Mouse (Mus musculus): ENCODE results near the gene Ggta1. TPM values are rescaled to one million over a fixed set of nuclear protein-coding genes. Genes with fewer than 3 reads are reported as not detected.
A peak's percentile ranks its signal among the peaks of the same experiment; 100 is the strongest.

Gene Ggta1
- polyA plus RNA-seq, 1 experiment from 2014 or later: 39.4 TPM

- H3K27ac ChIP-seq (replicated peaks in 1 of 2; ENCODE audit: control insufficient read depth in 1 of 2, insufficient read depth in 1 of 2, low read depth in 2 of 2, low read length in 2 of 2): peak overlapping the region; percentile 10 to 50; a peak in 2 of 4 replicates
- no peak for ATAC-seq (ENCODE audit: insufficient number of reproducible peaks, insufficient read depth, low FRiP score, low read depth)
- no peak overlapping the region for H3K4me3 ChIP-seq (ENCODE audit: control insufficient read depth in 1 of 2, insufficient read depth in 1 of 2, low read depth in 1 of 2, low read length in 2 of 2)
- WGBS: 59% methylated on average over 10 of the region's 10 CpGs
- H3K9me3 ChIP-seq (ENCODE audit: control insufficient read depth, low read length): no peaks in the 10 kb centered on the region
- no peaks in the 10 kb centered on the region for H3K36me3 ChIP-seq (ENCODE audit: control insufficient read depth, insufficient read depth, low read length)
- H3K4me1 ChIP-seq (ENCODE audit: control insufficient read depth in 2 of 2, insufficient read depth in 2 of 2, low read length in 2 of 2): peaks cover 4 to 19% of the 10 kb centered on the region in 2 experiments; a peak in 3 of 4 replicates
- no peak overlapping the region for H3K4me2 ChIP-seq (ENCODE audit: low read length)
- no peak overlapping the region for H3K9ac ChIP-seq (ENCODE audit: low read length)
- no peaks in the 10 kb centered on the region for H3K27me3 ChIP-seq (ENCODE audit: control insufficient read depth, insufficient read depth, low read length)
Observed at GRCm38 (mm10) chr2:35477999-35478811, 15.2 kb upstream of the Ggta1 start.

GRCm38 (mm10) chr2:35477321-35477720, 14.3 kb upstream of the Ggta1 start:
- H3K9ac ChIP-seq (ENCODE audit: low read length): no peak overlapping the region
- 89% methylated on average over 6 of the region's 6 CpGs for WGBS
- peaks cover 4 to 19% of the 10 kb centered on the region in 2 experiments; a peak in 3 of 4 replicates for H3K4me1 ChIP-seq (ENCODE audit: control insufficient read depth in 2 of 2, insufficient read depth in 2 of 2, low read length in 2 of 2)
- H3K36me3 ChIP-seq (ENCODE audit: control insufficient read depth, insufficient read depth, low read length): no peaks in the 10 kb centered on the region
- ATAC-seq (ENCODE audit: insufficient number of reproducible peaks, insufficient read depth, low FRiP score, low read depth): no peak
- no peaks in the 10 kb centered on the region for H3K27me3 ChIP-seq (ENCODE audit: control insufficient read depth, insufficient read depth, low read length)
- no peaks in the 10 kb centered on the region for H3K9me3 ChIP-seq (ENCODE audit: control insufficient read depth, low read length)
- no peak overlapping the region for H3K27ac ChIP-seq (replicated peaks in 1 of 2; ENCODE audit: control insufficient read depth in 1 of 2, insufficient read depth in 1 of 2, low read depth in 2 of 2, low read length in 2 of 2)
- no peak overlapping the region for H3K4me2 ChIP-seq (ENCODE audit: low read length)
- no peak overlapping the region for H3K4me3 ChIP-seq (ENCODE audit: control insufficient read depth in 1 of 2, insufficient read depth in 1 of 2, low read depth in 1 of 2, low read length in 2 of 2)

GRCm38 (mm10) chr2:35474916-35475315, 11.9 kb upstream of the Ggta1 start:
- Histone ChIP-seq H3K27me3 (ENCODE audit: control insufficient read depth, insufficient read depth, low read length) (no peaks in the 10 kb centered on the region), H3K9ac (ENCODE audit: low read length) (no peak overlapping the region), H3K27ac (replicated peaks in 1 of 2; ENCODE audit: control insufficient read depth in 1 of 2, insufficient read depth in 1 of 2, low read depth in 2 of 2, low read length in 2 of 2) (no peak overlapping the region), H3K36me3 (ENCODE audit: control insufficient read depth, insufficient read depth, low read length) (no peaks in the 10 kb centered on the region), H3K4me1 (ENCODE audit: control insufficient read depth in 2 of 2, insufficient read depth in 2 of 2, low read length in 2 of 2) (peaks cover 2 to 7% of the 10 kb centered on the region in 2 experiments; a peak in 2 of 4 replicates), H3K4me3 (ENCODE audit: control insufficient read depth in 1 of 2, insufficient read depth in 1 of 2, low read depth in 1 of 2, low read length in 2 of 2) (no peak overlapping the region), H3K9me3 (ENCODE audit: control insufficient read depth, low read length) (no peaks in the 10 kb centered on the region), H3K4me2 (ENCODE audit: low read length) (no peak overlapping the region)
- ATAC-seq (ENCODE audit: insufficient number of reproducible peaks, insufficient read depth, low FRiP score, low read depth): no peak
- 76% methylated on average over 1 of the region's 1 CpGs for WGBS

- no peak overlapping the region for H3K9ac ChIP-seq (ENCODE audit: low read length)
- no peak for ATAC-seq (ENCODE audit: insufficient number of reproducible peaks, insufficient read depth, low FRiP score, low read depth)
- peaks cover 0 to under 1% of the 10 kb centered on the region in 2 experiments; a peak in 1 of 4 replicates for H3K4me1 ChIP-seq (ENCODE audit: control insufficient read depth in 2 of 2, insufficient read depth in 2 of 2, low read length in 2 of 2)
- H3K4me2 ChIP-seq (ENCODE audit: low read length): no peak overlapping the region
- no peaks in the 10 kb centered on the region for H3K9me3 ChIP-seq (ENCODE audit: control insufficient read depth, low read length)
- H3K27ac ChIP-seq (replicated peaks in 1 of 2; ENCODE audit: control insufficient read depth in 1 of 2, insufficient read depth in 1 of 2, low read depth in 2 of 2, low read length in 2 of 2): no peak overlapping the region
- WGBS: 74% methylated on average over 3 of the region's 3 CpGs
- no peaks in the 10 kb centered on the region for H3K27me3 ChIP-seq (ENCODE audit: control insufficient read depth, insufficient read depth, low read length)
- no peaks in the 10 kb centered on the region for H3K36me3 ChIP-seq (ENCODE audit: control insufficient read depth, insufficient read depth, low read length)
- no peak overlapping the region for H3K4me3 ChIP-seq (ENCODE audit: control insufficient read depth in 1 of 2, insufficient read depth in 1 of 2, low read depth in 1 of 2, low read length in 2 of 2)
Observed at GRCm38 (mm10) chr2:35469266-35469665, 6.2 kb upstream of the Ggta1 start.

- Histone ChIP-seq H3K36me3 (ENCODE audit: control insufficient read depth, insufficient read depth, low read length) (no peaks in the 10 kb centered on the region), H3K4me3 (ENCODE audit: control insufficient read depth in 1 of 2, insufficient read depth in 1 of 2, low read depth in 1 of 2, low read length in 2 of 2) (no peak overlapping the region), H3K27ac (replicated peaks in 1 of 2; ENCODE audit: control insufficient read depth in 1 of 2, insufficient read depth in 1 of 2, low read depth in 2 of 2, low read length in 2 of 2) (no peak overlapping the region), H3K9me3 (ENCODE audit: control insufficient read depth, low read length) (no peaks in the 10 kb centered on the region), H3K4me2 (ENCODE audit: low read length) (no peak overlapping the region), H3K4me1 (ENCODE audit: control insufficient read depth in 2 of 2, insufficient read depth in 2 of 2, low read length in 2 of 2) (peaks cover 6% of the 10 kb centered on the region in 2 experiments; a peak in 3 of 4 replicates), H3K27me3 (ENCODE audit: control insufficient read depth, insufficient read depth, low read length) (no peaks in the 10 kb centered on the region), H3K9ac (ENCODE audit: low read length) (no peak overlapping the region)
- ATAC-seq (ENCODE audit: insufficient number of reproducible peaks, insufficient read depth, low FRiP score, low read depth): no peak
- 68% methylated on average over 2 of the region's 2 CpGs for WGBS
Observed at GRCm38 (mm10) chr2:35468276-35468675, 5.2 kb upstream of the Ggta1 start.

- 70% methylated on average over 3 of the region's 3 CpGs for WGBS
- Histone ChIP-seq H3K9ac (ENCODE audit: low read length) (no peak overlapping the region), H3K27ac (replicated peaks in 1 of 2; ENCODE audit: control insufficient read depth in 1 of 2, insufficient read depth in 1 of 2, low read depth in 2 of 2, low read length in 2 of 2) (no peak overlapping the region), H3K4me1 (ENCODE audit: control insufficient read depth in 2 of 2, insufficient read depth in 2 of 2, low read length in 2 of 2) (peaks cover 8 to 10% of the 10 kb centered on the region in 2 experiments; a peak in 3 of 4 replicates), H3K36me3 (ENCODE audit: control insufficient read depth, insufficient read depth, low read length) (no peaks in the 10 kb centered on the region), H3K4me2 (ENCODE audit: low read length) (no peak overlapping the region), H3K27me3 (ENCODE audit: control insufficient read depth, insufficient read depth, low read length) (no peaks in the 10 kb centered on the region), H3K9me3 (ENCODE audit: control insufficient read depth, low read length) (no peaks in the 10 kb centered on the region), H3K4me3 (ENCODE audit: control insufficient read depth in 1 of 2, insufficient read depth in 1 of 2, low read depth in 1 of 2, low read length in 2 of 2) (no peak overlapping the region)
- no peak for ATAC-seq (ENCODE audit: insufficient number of reproducible peaks, insufficient read depth, low FRiP score, low read depth)
Observed at GRCm38 (mm10) chr2:35467855-35468254, 4.8 kb upstream of the Ggta1 start.

- Histone ChIP-seq H3K27ac (replicated peaks in 1 of 2; ENCODE audit: control insufficient read depth in 1 of 2, insufficient read depth in 1 of 2, low read depth in 2 of 2, low read length in 2 of 2) (no peak overlapping the region), H3K4me3 (ENCODE audit: control insufficient read depth in 1 of 2, insufficient read depth in 1 of 2, low read depth in 1 of 2, low read length in 2 of 2) (no peak overlapping the region), H3K27me3 (ENCODE audit: control insufficient read depth, insufficient read depth, low read length) (no peaks in the 10 kb centered on the region), H3K9ac (ENCODE audit: low read length) (no peak overlapping the region), H3K9me3 (ENCODE audit: control insufficient read depth, low read length) (no peaks in the 10 kb centered on the region), H3K4me2 (ENCODE audit: low read length) (no peak overlapping the region), H3K36me3 (ENCODE audit: control insufficient read depth, insufficient read depth, low read length) (no peaks in the 10 kb centered on the region), H3K4me1 (ENCODE audit: control insufficient read depth in 2 of 2, insufficient read depth in 2 of 2, low read length in 2 of 2) (peaks cover 12 to 16% of the 10 kb centered on the region in 2 experiments; a peak in 3 of 4 replicates)
- ATAC-seq (ENCODE audit: insufficient number of reproducible peaks, insufficient read depth, low FRiP score, low read depth): no peak
Observed at GRCm38 (mm10) chr2:35465677-35466076, 2.6 kb upstream of the Ggta1 start.
